Mouse (Mus musculus): Measurements from ENCODE around the gene P2rx6.

DNA sequence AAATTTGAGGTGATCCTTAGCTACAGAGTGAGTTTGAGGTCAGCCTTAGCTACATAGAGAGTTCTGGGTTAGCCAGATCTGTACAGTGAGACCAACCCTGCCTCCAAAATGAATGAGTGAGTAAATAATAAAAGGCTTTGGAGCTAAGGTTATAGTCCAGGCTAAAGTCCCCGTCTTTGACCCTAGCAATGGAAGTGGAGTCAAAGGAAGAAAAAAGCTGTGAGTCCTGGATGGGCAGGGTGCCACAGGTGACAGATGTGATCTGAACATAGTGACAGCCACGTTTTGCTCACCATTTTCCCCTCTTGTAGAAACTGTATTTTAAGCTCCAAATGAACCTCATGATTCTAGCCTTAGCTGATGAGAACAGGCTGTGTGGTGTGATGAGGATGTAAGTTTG, 42.8 kb upstream of the P2rx6 start:
- TF ChIP-seq POLR2A (IDR thresholded peaks at IDR 0.05; ENCODE audit: insufficient read depth, low read length) (no peak), EP300 (IDR thresholded peaks at IDR 0.05; ENCODE audit: insufficient read depth, low read depth, low read length) (no peak)

Data from ES-Bruce4 (cell line).